Mouse (Mus musculus): Measurements from ENCODE around the gene Aldh1l2. TPM values are rescaled to one million over a fixed set of nuclear protein-coding genes. Genes with fewer than 3 reads are reported as not detected.

Gene Aldh1l2
- total and polyA plus RNA-seq, 2 experiments from 2014 or later, result 10.8 to 21.5 TPM

DNA sequence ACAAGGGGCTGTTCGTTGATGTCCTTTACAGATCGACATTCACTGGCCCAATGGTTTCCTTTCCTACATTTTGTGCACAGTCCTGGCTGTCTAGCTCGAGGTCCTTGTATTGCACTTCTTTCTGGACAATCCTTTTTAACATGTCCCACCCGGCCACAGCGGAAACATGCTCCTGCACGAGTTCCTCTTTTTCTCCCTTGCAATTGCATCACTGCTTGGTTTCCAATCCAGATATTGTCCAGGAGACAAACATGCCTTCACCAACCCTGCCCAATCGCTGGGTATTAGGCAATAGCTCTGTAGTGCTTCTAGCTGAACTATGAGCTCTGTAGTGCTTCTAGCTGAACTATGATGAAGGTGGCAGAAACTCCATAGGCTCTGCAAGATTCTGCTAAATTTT, 85.4 kb downstream of the Aldh1l2 start:
- H3K4me1 ChIP-seq (ENCODE audit: insufficient read depth, low read length), result no peaks in the 10 kb centered on the region
- 91% methylated on average over 7 of the region's 7 CpGs for WGBS
- TF ChIP-seq CTCF (IDR thresholded peaks at IDR 0.05), result no peak
- no peak overlapping the region for H3K4me2 ChIP-seq (ENCODE audit: low read depth, low read length, poor library complexity, severe bottlenecking)
- H3K9me3 ChIP-seq (ENCODE audit: low read length), result peaks cover 29% of the 10 kb centered on the region; the same call in 1 of the 2 replicates
- ATAC-seq (ENCODE audit: low FRiP score) (no peak), DNase-seq (ENCODE audit: low spot score) (no peak)
- H3K27me3 ChIP-seq (ENCODE audit: insufficient read depth, low read length), result no peaks in the 10 kb centered on the region
- H3K27ac ChIP-seq (ENCODE audit: low read depth, low read length), result no peak overlapping the region
- H3K9ac ChIP-seq (replicated peaks; ENCODE audit: low read length, poor library complexity, severe bottlenecking), result no peak overlapping the region
- no peak overlapping the region for H3K4me3 ChIP-seq (ENCODE audit: low read depth, low read length)
- H3K36me3 ChIP-seq (ENCODE audit: insufficient read depth, low read length), result no peaks in the 10 kb centered on the region

Other genes with a start within 250 kb of the Aldh1l2 start
- 42.0 TPM in 2 replicates for gene Slc41a2, start 196.3 kb downstream of the Aldh1l2 start, total RNA-seq (2014; rRNA removed)
- gene Slc41a2, start 196.3 kb downstream of the Aldh1l2 start, polyA plus RNA-seq (2015; fragmentation: Nextera tagmentation; extraction: Ambion mirVana), result 10.0 and 11.9 TPM in 2 replicates
- 2.4 and 3.4 TPM in 2 replicates for gene D10Wsu102e, start 173.9 kb downstream of the Aldh1l2 start, total RNA-seq (2014; rRNA removed)
- gene D10Wsu102e, start 173.9 kb downstream of the Aldh1l2 start, polyA plus RNA-seq (2015; fragmentation: Nextera tagmentation; extraction: Ambion mirVana), result 0.49 and 0.59 TPM in 2 replicates
- gene Washc4, start 9.6 kb upstream of the Aldh1l2 start, total RNA-seq (2014; rRNA removed), result 16.5 and 25.4 TPM in 2 replicates
- gene Washc4, start 9.6 kb upstream of the Aldh1l2 start, polyA plus RNA-seq (2015; fragmentation: Nextera tagmentation; extraction: Ambion mirVana), result 21.8 and 22.1 TPM in 2 replicates
- 54.5 and 57.4 TPM in 2 replicates for gene Appl2, start 114.6 kb upstream of the Aldh1l2 start, total RNA-seq (2014; rRNA removed)
- gene Appl2, start 114.6 kb upstream of the Aldh1l2 start, polyA plus RNA-seq (2015; fragmentation: Nextera tagmentation; extraction: Ambion mirVana), result 40.7 and 42.1 TPM in 2 replicates
- gene 1500009L16Rik, start 188.7 kb upstream of the Aldh1l2 start, total RNA-seq (2014; rRNA removed), result 52.4 and 63.7 TPM in 2 replicates
- gene 1500009L16Rik, start 188.7 kb upstream of the Aldh1l2 start, polyA plus RNA-seq (2015; fragmentation: Nextera tagmentation; extraction: Ambion mirVana), result 122 and 136 TPM in 2 replicates